Mouse (Mus musculus) E14TG2a.4 (cell line): ENCODE results near the gene Csgalnact2.

ENCODE experiments used
- H3K27me3 ChIP-seq: 2 replicates; pipeline ENCODE4 v1.6.1; 2014; ENCODE audit warnings: low read length, control low read depth; ENCODE audit not compliant: insufficient read depth
- H3K36me3 ChIP-seq: 2 replicates; pipeline ENCODE4 v1.6.1; 2014; ENCODE audit warnings: low read length, control low read depth; ENCODE audit not compliant: insufficient read depth
- H3K4me1 ChIP-seq: replicated peaks from 2 replicates; pipeline ENCODE4 v1.6.1; 2014; ENCODE audit warnings: low read depth, low read length, control low read depth
- H3K4me3 ChIP-seq: replicated peaks from 2 replicates; pipeline ENCODE4 v1.5.1; 2014; ENCODE audit warnings: mild to moderate bottlenecking, low read length
- H3K9me3 ChIP-seq: 2 replicates; pipeline ENCODE4 v1.6.1; 2014; ENCODE audit warnings: low read length, control low read depth
- CTCF ChIP-seq: conservative IDR thresholded peaks from 2 replicates; pipeline ENCODE4 v1.5.1; 2014; ENCODE audit warnings: low read length
- NANOG ChIP-seq: IDR thresholded peaks from 2 replicates; pipeline ENCODE4 v1.6.1; 2014; ENCODE audit warnings: borderline replicate concordance, low read length, mixed read lengths
- POU5F1 ChIP-seq: IDR thresholded peaks from 2 replicates; pipeline ENCODE4 v1.6.1; 2014; ENCODE audit warnings: low read length, borderline replicate concordance

Gene Csgalnact2

GRCm38 (mm10) chr6:118138731-118139709 is at the start of gene Csgalnact2:
Gene Csgalnact2, minus strand, starts transcription at chr6:118139140.
- TF ChIP-seq POU5F1 (no peak), CTCF (no peak), NANOG (no peak)
- H3K27me3 ChIP-seq, result no peaks in the 10 kb centered on the region
- no peaks in the 10 kb centered on the region for H3K9me3 ChIP-seq
- no peaks in the 10 kb centered on the region for H3K36me3 ChIP-seq
- H3K4me1 ChIP-seq, result peaks cover 24% of the 10 kb centered on the region
- peak within 1 kb of the TSS; percentile 90 for H3K4me3 ChIP-seq

GRCm38 (mm10) chr6:118188599-118188998 is 49.7 kb upstream of the Csgalnact2 start:
- no peak overlapping the region for H3K4me3 ChIP-seq
- H3K27me3 ChIP-seq, result peaks cover 37% of the 10 kb centered on the region
- no peaks in the 10 kb centered on the region for H3K36me3 ChIP-seq
- H3K9me3 ChIP-seq, result no peaks in the 10 kb centered on the region
- TF ChIP-seq POU5F1 (no peak), CTCF (no peak), NANOG (no peak)
- no peaks in the 10 kb centered on the region; the same call in 1 of the 2 replicates for H3K4me1 ChIP-seq

- no peaks in the 10 kb centered on the region; the same call in 1 of the 2 replicates for H3K4me1 ChIP-seq
- no peak for TF ChIP-seq POU5F1
Observed at GRCm38 (mm10) chr6:118187285-118187641, 48.3 kb upstream of the Csgalnact2 start.

GRCm38 (mm10) chr6:118186620-118187284 is 47.8 kb upstream of the Csgalnact2 start:
- no peak overlapping the region for H3K4me3 ChIP-seq
- no peaks in the 10 kb centered on the region for H3K9me3 ChIP-seq
- no peaks in the 10 kb centered on the region for H3K36me3 ChIP-seq
- TF ChIP-seq NANOG, result no peak
- no peak for TF ChIP-seq CTCF
- no peak for TF ChIP-seq POU5F1
- H3K4me1 ChIP-seq, result no peaks in the 10 kb centered on the region
- peaks cover 22% of the 10 kb centered on the region for H3K27me3 ChIP-seq

More at GRCm38 (mm10) chr6:118187285-118187641, 48.3 kb upstream of the Csgalnact2 start:
- Histone ChIP-seq H3K9me3 (no peaks in the 10 kb centered on the region), H3K4me3 (no peak overlapping the region), H3K36me3 (no peaks in the 10 kb centered on the region), H3K27me3 (peaks cover 25% of the 10 kb centered on the region)

- Histone ChIP-seq H3K9me3 (no peaks in the 10 kb centered on the region), H3K36me3 (no peaks in the 10 kb centered on the region), H3K4me3 (no peak overlapping the region), H3K27me3 (peaks cover 23% of the 10 kb centered on the region), H3K4me1 (0 out of 2 replicates have a peak, but pooled peaks cover 4% of the 10 kb centered on the region)
- TF ChIP-seq POU5F1 (no peak), NANOG (no peak), CTCF (no peak)
Observed at GRCm38 (mm10) chr6:118184126-118184525, 45.2 kb upstream of the Csgalnact2 start.

GRCm38 (mm10) chr6:118180085-118180423 is 41.1 kb upstream of the Csgalnact2 start:
- no peak for TF ChIP-seq CTCF
- TF ChIP-seq NANOG, result no peak
- TF ChIP-seq POU5F1, result no peak
- H3K9me3 ChIP-seq, result no peaks in the 10 kb centered on the region

GRCm38 (mm10) chr6:118179316-118180084 is 40.6 kb upstream of the Csgalnact2 start:
- H3K9me3 ChIP-seq, result no peaks in the 10 kb centered on the region
- no peak for TF ChIP-seq NANOG
- no peak for TF ChIP-seq POU5F1
- peak; percentile 98 for TF ChIP-seq CTCF
- peaks cover 32% of the 10 kb centered on the region for H3K27me3 ChIP-seq
- H3K36me3 ChIP-seq, result no peaks in the 10 kb centered on the region
- peaks cover 11% of the 10 kb centered on the region; the same call in 1 of the 2 replicates for H3K4me1 ChIP-seq
- no peak overlapping the region for H3K4me3 ChIP-seq

More at GRCm38 (mm10) chr6:118180085-118180423, 41.1 kb upstream of the Csgalnact2 start:
- Histone ChIP-seq H3K27me3 (peaks cover 27% of the 10 kb centered on the region), H3K4me3 (no peak overlapping the region), H3K4me1 (peaks cover 11% of the 10 kb centered on the region; the same call in 1 of the 2 replicates), H3K36me3 (no peaks in the 10 kb centered on the region)

GRCm38 (mm10) chr6:118173975-118174328 is 35.0 kb upstream of the Csgalnact2 start:
- peaks cover 24% of the 10 kb centered on the region for H3K27me3 ChIP-seq
- H3K36me3 ChIP-seq, result no peaks in the 10 kb centered on the region
- H3K4me1 ChIP-seq, result peaks cover 19% of the 10 kb centered on the region; the same call in 1 of the 2 replicates
- no peaks in the 10 kb centered on the region for H3K9me3 ChIP-seq
- no peak overlapping the region for H3K4me3 ChIP-seq
- no peak for TF ChIP-seq NANOG
- TF ChIP-seq CTCF, result no peak
- no peak for TF ChIP-seq POU5F1
